Mouse (Mus musculus): ENCODE data around the gene Hsd17b10.

Gene Hsd17b10

DNA sequence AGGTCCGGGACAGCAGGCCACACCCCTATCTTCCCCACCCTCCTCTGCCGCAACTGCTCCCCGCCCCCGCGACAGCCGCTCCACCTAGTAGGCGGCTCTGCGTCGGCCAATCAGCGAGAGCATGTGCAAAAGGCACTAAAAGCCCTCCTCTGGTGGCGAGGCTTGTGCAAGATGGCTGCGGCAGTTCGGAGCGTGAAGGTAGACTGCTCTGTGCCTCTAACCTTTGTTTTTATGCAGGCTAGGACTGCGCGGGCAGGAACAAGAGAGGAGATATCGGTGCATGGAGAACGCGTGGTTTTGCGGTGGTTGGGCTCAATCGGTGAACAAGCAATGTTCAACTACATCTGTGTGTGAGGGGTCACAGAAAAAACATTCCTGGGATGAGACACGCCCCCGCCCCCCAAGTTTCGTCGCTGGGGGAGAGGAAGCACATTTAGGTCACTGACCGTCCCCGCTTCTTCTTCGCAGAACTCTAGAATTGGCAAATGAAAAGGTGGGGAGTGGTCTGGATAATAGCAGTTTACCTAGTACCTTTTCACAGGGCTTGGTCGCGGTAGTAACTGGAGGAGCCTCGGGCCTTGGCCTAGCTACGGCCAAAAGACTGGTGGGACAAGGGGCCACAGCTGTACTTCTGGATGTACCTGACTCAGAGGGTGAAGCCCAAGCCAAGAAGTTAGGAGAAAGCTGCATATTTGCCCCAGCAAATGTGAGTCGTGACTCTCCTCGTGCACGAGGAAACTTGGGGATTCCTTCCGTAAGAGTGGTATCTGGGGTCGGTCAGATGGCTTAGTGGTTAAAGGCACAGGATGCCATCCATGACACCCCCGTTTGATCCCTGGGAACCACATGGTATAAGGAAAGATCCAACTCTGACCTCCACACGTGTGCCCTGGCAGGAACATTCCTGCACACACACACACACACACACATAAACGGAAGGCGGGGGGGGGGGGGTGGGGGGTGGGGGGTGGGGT lies at the start of gene Hsd17b10:
TSS of gene Hsd17b10 (plus strand) at position 109 of the 974 bp plus-strand sequence.
- ChIA-PET POLR2A (interaction anchor here in 3 of 4 experiments (0.6 to 1.8 kb wide), 19 partner anchors 10 to 481 kb away, joined by 3 to 6 read pairs (median 4); partner anchors contain the start of genes Phf8 (in 2 of the 3), Ribc1 (in 2 of the 3) and Smc1a (in 1 of the 3)), CTCF (no interaction called here)

DNA sequence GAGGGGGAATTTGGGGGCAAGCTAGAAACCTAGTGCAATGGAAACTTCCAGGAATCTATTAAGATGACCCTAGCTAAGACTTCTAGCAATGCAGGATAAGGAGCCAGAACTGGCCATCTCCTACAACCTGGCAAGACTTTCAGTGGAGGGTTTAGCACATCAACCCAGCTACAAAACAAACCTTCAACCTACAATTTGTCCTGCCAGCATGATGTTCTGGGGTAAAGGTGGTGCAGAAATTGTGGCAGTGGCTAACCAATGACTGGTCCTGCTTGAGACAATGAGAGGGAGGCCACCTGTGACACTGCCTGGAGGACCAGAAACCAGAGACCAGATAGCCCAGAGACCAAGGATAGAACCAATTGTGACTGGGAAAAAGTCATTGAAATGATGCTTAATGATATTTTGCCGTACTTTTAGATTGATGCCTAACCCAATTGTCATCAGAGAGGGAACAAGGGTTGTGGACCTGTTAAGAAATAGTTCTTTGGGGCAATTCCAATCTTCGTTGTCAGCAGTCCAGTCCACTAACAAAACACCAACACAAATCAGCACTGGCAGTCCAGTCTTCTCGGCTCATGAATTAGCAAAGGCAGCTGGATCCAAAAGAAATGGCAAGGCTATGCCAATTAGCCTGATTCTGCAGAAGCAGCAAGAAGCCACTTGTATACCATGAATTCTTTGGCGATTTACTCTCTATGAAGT lies 2.5 kb upstream of the Hsd17b10 start:
- CTCF ChIA-PET, result interaction anchor here in 1 of 4 experiments (0.7 kb wide), 1 partner anchor 543 kb away, joined by 3 read pairs; no protein-coding TSS in a partner anchor
- POLR2A ChIA-PET, result interaction anchor here in 1 of 4 experiments (0.9 kb wide), 1 partner anchor 20 kb away, joined by 3 read pairs; no protein-coding TSS in a partner anchor

DNA sequence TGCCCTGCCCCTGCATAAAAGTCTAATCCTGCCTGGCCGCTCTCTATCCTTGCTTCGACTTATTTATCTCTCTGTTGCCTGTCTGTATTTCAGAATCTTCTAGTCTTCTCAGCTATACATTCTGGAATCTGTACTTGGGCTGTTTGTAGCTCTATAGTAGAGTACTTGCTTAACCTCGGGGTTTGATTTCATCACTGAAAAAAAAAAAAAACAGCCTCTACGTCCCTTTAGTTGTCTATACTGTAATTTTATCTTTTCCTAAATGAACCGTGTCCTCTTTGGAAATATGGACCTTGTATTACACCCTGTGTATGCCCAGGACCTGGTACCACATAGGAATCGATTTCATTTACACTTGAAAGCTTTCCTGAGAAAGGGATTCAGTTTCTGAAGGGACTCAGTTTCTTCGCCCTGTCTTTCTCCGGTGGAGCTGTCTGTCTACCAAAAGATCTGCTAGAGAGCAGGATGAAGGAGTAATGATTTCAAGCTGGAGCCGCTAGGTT lies 412 bp upstream of the Hsd17b10 start:
- ChIA-PET CTCF (interaction anchor here in 1 of 4 experiments (0.6 kb wide), 1 partner anchor 25 kb away, joined by 7 read pairs; no protein-coding TSS in a partner anchor), POLR2A (interaction anchor here in 3 of 4 experiments (0.6 to 1.8 kb wide), 9 partner anchors 12 to 948 kb away, joined by 3 to 5 read pairs (median 3); partner anchors contain the start of genes Phf8 (in 1 of the 3), Ribc1 (in 1 of the 3) and Smc1a (in 1 of the 3))

DNA sequence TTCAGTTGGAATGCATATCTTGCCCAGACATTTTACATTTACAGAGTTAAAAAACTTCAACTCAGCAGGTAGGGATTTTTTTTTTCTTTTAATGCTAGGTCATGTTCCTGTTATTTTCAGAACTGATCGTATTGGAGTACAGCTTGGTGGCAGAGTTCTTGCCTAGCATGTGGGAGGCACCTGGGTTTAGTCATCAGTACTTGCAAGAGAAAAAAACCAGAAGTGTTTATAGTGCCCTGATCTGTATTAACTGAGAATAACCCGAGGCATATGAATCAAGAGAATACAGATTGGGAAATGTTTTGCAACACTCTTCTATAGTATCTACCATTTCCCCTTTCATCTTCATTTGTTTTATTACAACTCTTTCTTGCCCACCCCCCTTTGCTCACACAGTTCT lies 1.2 kb downstream of the Hsd17b10 start:
- ChIA-PET POLR2A (interaction anchor here in 3 of 4 experiments (0.9 to 1.4 kb wide), 10 partner anchors 9 to 482 kb away, joined by 3 to 6 read pairs (median 4); partner anchors contain the start of genes Ribc1 (in 2 of the 3), Phf8 (in 1 of the 3) and Smc1a (in 1 of the 3)), CTCF (no interaction called here)

DNA sequence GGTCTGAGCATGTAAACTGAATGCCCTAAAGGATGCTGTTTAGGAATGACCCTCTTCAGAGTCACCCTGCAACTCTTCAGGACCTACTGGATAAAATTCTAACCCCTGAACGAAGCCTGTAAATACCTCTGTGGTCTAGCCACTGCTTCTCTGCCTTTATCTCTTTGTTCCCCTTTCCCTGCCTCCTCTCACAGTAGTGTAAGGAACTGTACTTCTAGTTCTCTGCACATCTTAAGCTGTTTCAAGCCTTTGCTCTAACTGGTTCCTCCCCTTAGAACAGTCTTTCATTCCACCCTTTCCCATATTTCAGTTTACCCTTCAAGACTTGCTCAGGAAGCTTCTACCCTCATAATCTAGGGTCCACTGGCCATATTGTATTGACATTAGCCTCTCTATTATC lies 6.2 kb downstream of the Hsd17b10 start:
- ChIA-PET POLR2A (interaction anchor here in 1 of 4 experiments (1.4 kb wide), 1 partner anchor 225 kb away, joined by 3 read pairs; no protein-coding TSS in a partner anchor), CTCF (no interaction called here)

DNA sequence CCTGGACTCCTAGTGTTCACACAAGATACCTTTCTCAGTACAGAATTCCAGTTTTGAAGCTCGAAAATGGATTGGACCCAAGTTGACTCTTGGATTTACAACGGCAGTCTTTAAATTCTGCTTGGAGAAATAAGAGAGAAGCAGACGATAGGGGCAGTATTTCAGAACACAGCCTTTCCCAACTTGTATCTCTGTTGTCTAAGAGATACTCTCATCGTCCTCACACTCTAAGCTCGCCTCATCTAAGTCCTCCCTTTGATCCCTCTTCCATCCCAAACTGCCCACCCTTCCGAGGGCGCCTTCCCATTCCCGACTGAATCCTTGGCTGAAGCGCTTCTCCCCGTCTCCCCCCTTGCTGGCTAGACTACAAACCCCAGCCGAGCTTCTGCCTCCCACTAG lies 14.1 kb downstream of the Hsd17b10 start:
- POLR2A ChIA-PET, result interaction anchor here in 3 of 4 experiments (0.6 to 3.0 kb wide), 14 partner anchors 11 to 495 kb away, joined by 3 to 11 read pairs (median 4); partner anchors contain the start of genes Hsd17b10 (in 1 of the 3) and Phf8 (in 1 of the 3)
- CTCF ChIA-PET, result no interaction called here

DNA sequence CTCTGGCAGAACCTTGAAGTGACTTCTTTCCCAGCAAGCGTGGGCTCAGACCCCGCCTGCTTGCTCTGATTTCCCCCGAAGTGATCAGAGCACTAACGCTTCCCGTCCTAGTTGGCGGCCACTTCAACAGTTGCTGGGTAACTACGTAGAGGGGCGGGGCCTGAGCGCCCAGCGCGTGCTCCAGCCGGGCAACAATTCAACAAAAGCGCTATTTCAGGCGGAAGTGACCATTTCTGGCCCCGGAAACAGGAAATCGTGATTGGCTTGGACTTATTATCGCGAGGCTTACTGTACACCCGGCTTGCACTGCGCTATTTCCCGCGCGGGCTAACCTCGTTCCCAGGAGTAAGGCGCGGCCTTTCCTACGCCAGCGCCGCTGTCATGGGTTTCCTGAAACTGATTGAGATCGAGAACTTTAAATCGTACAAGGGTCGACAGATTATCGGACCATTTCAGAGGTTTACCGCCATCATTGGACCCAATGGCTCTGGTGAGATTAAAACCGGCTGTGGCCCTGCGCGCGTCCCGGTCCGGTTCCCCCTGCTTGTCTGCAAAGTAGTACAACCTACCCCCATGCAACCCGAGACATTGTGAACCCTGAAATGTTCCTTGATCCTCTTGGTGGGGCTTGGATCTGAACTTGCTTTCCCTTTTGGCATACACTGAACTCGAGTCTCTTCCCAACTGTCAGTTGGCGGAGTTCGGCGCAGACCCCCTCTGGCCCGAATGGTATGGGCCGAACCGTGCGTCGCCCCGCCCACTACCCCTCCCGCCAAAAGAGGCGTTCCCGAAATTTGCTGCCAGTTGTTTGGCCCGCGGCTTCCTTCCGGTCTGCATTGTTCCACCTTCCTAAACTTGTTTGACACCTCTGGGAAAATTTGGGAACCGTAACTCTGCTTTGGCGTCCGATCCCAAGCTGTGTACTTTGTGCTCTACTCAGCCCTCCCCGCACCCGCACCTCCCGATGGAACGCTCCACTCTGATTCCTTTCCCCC lies 14.8 kb downstream of the Hsd17b10 start, which contains the start of the genes Ribc1 and Smc1a:
TSS of gene Ribc1 (minus strand) at position 145 of the 995 bp plus-strand sequence.
TSS of gene Smc1a (plus strand) at position 278 of the 995 bp plus-strand sequence.
- CTCF ChIA-PET, result no interaction called here

DNA sequence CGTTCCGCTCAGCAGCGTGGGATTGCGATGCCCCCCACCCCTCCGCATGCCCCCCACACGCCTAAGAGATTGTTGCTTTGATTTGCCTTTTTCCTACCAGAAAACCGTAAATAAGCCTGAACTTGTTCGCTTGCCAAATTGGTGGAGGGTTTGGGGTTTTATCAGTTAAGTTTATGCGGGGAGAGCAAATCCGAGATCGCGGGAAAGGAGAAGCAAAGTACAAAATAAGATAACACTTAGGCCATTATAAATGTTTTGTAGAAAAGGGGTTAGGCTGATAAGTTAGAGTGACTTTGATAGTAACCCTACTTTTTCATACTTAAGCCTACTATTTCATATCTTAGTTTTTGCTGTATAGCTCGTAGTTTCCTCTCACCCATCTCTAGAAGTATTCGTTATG lies 15.5 kb downstream of the Hsd17b10 start:
- POLR2A ChIA-PET, result interaction anchor here in 2 of 4 experiments (0.5 to 1.7 kb wide), 15 partner anchors 9 to 1020 kb away, joined by 3 to 10 read pairs (median 4); partner anchors contain the start of genes Hsd17b10 (in 1 of the 2), Huwe1 (in 1 of the 2), Mageh1 (in 1 of the 2) and Phf8 (in 1 of the 2)
- CTCF ChIA-PET, result no interaction called here

More for the DNA sequence above, 14.8 kb downstream of the Hsd17b10 start, which contains the start of the genes Ribc1 and Smc1a:
- POLR2A ChIA-PET, result interaction anchor here in 3 of 4 experiments (0.5 to 3.0 kb wide), 22 partner anchors 10 to 1021 kb away, joined by 3 to 11 read pairs (median 4); partner anchors contain the start of genes Hsd17b10 (in 1 of the 3), Huwe1 (in 1 of the 3), Mageh1 (in 1 of the 3) and Phf8 (in 1 of the 3)

DNA sequence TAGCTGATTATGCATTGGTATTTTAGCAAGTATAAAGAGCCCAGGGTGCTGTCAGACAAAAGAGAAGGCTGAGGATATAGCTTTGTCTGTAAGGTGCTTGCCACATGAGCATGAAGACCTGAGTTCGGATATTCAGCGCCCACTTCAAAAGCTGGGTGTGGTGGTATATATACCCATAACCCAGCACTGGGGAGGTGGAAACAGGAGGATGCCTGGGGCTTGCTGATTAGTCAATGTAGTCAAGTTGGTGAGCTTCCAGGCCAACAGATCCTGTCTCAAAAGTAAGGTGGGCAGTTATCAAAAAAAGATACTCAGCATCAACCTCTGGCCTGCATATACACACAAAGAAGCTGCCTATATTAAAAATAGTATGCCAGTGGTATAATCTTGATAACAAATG lies 17.6 kb downstream of the Hsd17b10 start:
- ChIA-PET POLR2A (interaction anchor here in 3 of 4 experiments (0.6 to 1.3 kb wide), 12 partner anchors 10 to 969 kb away, joined by 3 to 5 read pairs (median 3); partner anchors contain the start of gene Hsd17b10 (in 1 of the 3)), CTCF (no interaction called here)

DNA sequence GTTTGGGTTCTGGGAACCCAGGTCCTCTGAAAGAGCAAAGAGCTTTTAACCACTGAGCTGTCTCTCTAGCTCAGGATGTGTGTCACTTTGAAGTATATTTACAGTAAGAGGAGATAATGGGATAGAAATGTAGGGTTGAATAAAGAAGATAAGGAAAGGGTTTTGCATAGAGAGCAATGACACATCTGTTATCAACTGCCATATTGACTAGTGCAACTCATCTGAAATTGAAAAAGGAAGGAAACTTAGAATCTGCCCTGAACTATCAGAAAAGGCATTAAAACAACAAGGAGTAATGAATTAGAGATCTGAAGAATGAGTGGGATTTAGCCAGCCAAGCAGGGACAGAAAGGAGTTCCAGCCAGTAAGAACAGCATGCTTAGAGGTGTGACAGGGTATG lies 38.2 kb downstream of the Hsd17b10 start:
- CTCF ChIA-PET, result no interaction called here
- POLR2A ChIA-PET, result interaction anchor here in 1 of 4 experiments (2.3 kb wide), 1 partner anchor 13 kb away, joined by 6 read pairs; no protein-coding TSS in a partner anchor

DNA sequence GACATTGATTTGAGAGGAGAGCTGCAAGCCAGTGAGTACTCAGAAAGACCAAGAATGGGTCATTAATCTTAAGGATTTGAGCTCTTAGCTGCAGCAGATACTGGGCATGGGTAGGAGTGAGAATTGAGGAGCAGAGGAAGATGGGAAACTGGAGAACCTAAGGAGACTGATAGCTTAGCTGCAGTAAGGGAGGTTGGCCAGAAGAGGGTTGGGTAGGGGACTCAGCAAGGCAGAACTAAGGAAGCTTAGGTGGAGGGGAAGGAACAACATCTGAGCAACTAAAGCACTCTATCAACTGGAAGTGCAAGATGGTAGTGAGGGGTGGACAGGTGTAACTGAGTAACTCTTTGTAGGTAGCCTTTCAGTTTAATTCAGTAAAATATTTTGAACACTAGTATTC lies 45.6 kb downstream of the Hsd17b10 start:
- ChIA-PET CTCF (no interaction called here), POLR2A (interaction anchor here in 2 of 4 experiments (0.9 to 1.1 kb wide), 2 partner anchors 11 to 29 kb away, joined by 3 to 4 read pairs; no protein-coding TSS in a partner anchor)

DNA sequence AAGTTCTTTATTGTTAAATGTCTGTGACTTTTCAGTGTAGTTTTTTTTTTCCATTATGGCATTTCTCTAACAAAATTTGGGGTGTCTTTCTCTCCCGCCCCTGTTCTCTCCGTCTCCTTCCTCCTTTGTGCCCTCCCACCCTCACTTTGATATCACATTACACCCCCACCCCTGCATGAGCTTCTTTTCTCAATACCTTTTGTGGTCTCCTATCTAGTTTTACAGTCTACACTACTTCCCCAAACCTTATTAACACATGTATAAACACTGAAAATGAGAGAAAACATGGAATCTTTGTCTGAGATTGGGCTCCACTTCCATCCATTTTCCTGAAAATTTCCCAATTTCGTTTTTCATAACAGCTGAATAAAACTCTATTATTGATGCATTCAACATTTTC lies 50.9 kb downstream of the Hsd17b10 start:
- ChIA-PET CTCF (interaction anchor here in 1 of 4 experiments (0.7 kb wide), 1 partner anchor 198 kb away, joined by 3 read pairs; no protein-coding TSS in a partner anchor), POLR2A (no interaction called here)

All from embryonic stem cell, embryonic (primary cell).